ENCODE assay signal across 1 mouse cellular context in the genomic region with DNA sequence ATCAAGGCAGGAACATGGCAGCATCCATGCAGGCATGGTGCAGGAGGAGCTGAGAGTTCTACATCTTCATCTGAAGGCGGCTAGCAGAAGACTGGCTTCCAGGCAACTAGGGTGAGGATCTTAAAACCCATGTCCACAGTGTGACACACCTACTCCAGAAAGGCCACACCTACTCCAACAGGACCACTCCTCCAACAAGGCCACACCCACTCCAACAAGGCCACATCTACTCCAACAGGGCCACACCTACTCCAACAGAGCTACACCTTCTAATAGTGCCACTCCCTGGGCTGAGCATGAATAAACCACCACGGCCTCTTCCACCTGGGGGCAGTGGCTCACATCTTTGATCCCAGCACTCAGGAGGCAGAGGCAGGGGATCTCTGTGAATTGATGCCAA.
TF ChIP-seq lines count a peak whose summit lies in the region.

No protein-coding gene starts in this region.

TF ChIP-seq in CH12.LX, 34 proteins besides CTCF, POLR2A, EP300 and RAD21:
- TF ChIP-seq SMC3 (IDR thresholded peaks at IDR 0.05; ENCODE audit: low read depth, low read length): 0 out of 2 replicates have a peak, but pooled peaks have one; percentile 18
